Mouse (Mus musculus) erythroblast, embryonic 14.5 days (primary cell): ENCODE measurements around the gene Neurog1. TPM values are rescaled to one million over a fixed set of nuclear protein-coding genes. Genes with fewer than 3 reads are reported as not detected.

ENCODE experiments used
- H3K27me3 ChIP-seq: 2 replicates; pipeline ENCODE4 v1.6.1; 2012; ENCODE audit warnings: inconsistent platforms; ENCODE audit not compliant: control insufficient read depth
- H3K36me3 ChIP-seq: 2 replicates; pipeline ENCODE4 v1.6.1; 2012; ENCODE audit warnings: mild to moderate bottlenecking, inconsistent platforms; ENCODE audit not compliant: control insufficient read depth
- H3K4me1 ChIP-seq: 2 replicates; pipeline ENCODE4 v1.6.1; 2012; ENCODE audit warnings: inconsistent platforms; ENCODE audit not compliant: control insufficient read depth
- H3K4me3 ChIP-seq: replicated peaks from 2 replicates; pipeline ENCODE3; 2012; ENCODE audit warnings: moderate library complexity, mild to moderate bottlenecking, inconsistent platforms
- H3K9me3 ChIP-seq: 2 replicates; pipeline ENCODE4 v1.6.1; 2012; ENCODE audit warnings: low read length, inconsistent platforms, mixed read lengths; ENCODE audit not compliant: control insufficient read depth
- GATA1 ChIP-seq: IDR thresholded peaks from 2 replicates; pipeline ENCODE4 v1.6.1; 2012; ENCODE audit warnings: low read length, inconsistent platforms, mixed read lengths
- TAL1 ChIP-seq: IDR thresholded peaks from 3 replicates; pipeline ENCODE4 v1.6.1; 2012; ENCODE audit warnings: low read length, inconsistent platforms, mixed read lengths
- polyA plus RNA-seq: library from polyadenylated mRNA; stranded (reverse); fragments of >175 nt; gene quantifications from 2 replicates; pipeline ENCODE4 v1.2.3, GENCODE M21; 2012

Gene Neurog1
- polyA plus RNA-seq, 1 experiment, result not detected

- no peak for TF ChIP-seq TAL1
- no peak for TF ChIP-seq GATA1
- Histone ChIP-seq H3K36me3 (no peaks in the 10 kb centered on the region), H3K4me3 (no peak overlapping the region), H3K4me1 (no peaks in the 10 kb centered on the region), H3K27me3 (peaks cover 94% of the 10 kb centered on the region), H3K9me3 (peaks cover 3% of the 10 kb centered on the region; the same call in 1 of the 2 replicates)
Observed at GRCm38 (mm10) chr13:56251176-56251923, 613 bp downstream of the Neurog1 start.

GRCm38 (mm10) chr13:56250551-56251161 is 1.3 kb downstream of the Neurog1 start:
- Histone ChIP-seq H3K36me3 (no peaks in the 10 kb centered on the region), H3K4me3 (no peak overlapping the region), H3K4me1 (no peaks in the 10 kb centered on the region), H3K9me3 (peaks cover 3% of the 10 kb centered on the region; the same call in 1 of the 2 replicates), H3K27me3 (peaks cover 92% of the 10 kb centered on the region)
- TF ChIP-seq TAL1 (no peak), GATA1 (no peak)

- Histone ChIP-seq H3K4me3 (no peak overlapping the region), H3K36me3 (no peaks in the 10 kb centered on the region), H3K9me3 (peaks cover 3% of the 10 kb centered on the region; the same call in 1 of the 2 replicates), H3K4me1 (no peaks in the 10 kb centered on the region), H3K27me3 (peaks cover 84% of the 10 kb centered on the region)
- no peak for TF ChIP-seq TAL1
Observed at GRCm38 (mm10) chr13:56249593-56250341, 2.2 kb downstream of the Neurog1 start.

GRCm38 (mm10) chr13:56243104-56243503 is 8.9 kb downstream of the Neurog1 start:
- peaks cover 6% of the 10 kb centered on the region for H3K9me3 ChIP-seq
- no peaks in the 10 kb centered on the region for H3K4me1 ChIP-seq
- H3K27me3 ChIP-seq, result peaks cover 18% of the 10 kb centered on the region
- no peaks in the 10 kb centered on the region for H3K36me3 ChIP-seq
- TF ChIP-seq TAL1 (no peak), GATA1 (no peak)
- H3K4me3 ChIP-seq, result no peak overlapping the region

- Histone ChIP-seq H3K4me1 (no peaks in the 10 kb centered on the region), H3K9me3 (peaks cover 6% of the 10 kb centered on the region), H3K4me3 (no peak overlapping the region), H3K36me3 (no peaks in the 10 kb centered on the region), H3K27me3 (no peaks in the 10 kb centered on the region; the same call in 1 of the 2 replicates)
- no peak for TF ChIP-seq GATA1
- TF ChIP-seq TAL1, result no peak
Observed at GRCm38 (mm10) chr13:56240012-56240770, 11.8 kb downstream of the Neurog1 start.

GRCm38 (mm10) chr13:56237905-56238304 is 14.1 kb downstream of the Neurog1 start:
- Histone ChIP-seq H3K9me3 (peaks cover 3% of the 10 kb centered on the region; the same call in 1 of the 2 replicates), H3K4me1 (no peaks in the 10 kb centered on the region), H3K36me3 (no peaks in the 10 kb centered on the region), H3K27me3 (no peaks in the 10 kb centered on the region; the same call in 1 of the 2 replicates), H3K4me3 (no peak overlapping the region)
- TF ChIP-seq GATA1 (no peak), TAL1 (no peak)

GRCm38 (mm10) chr13:56236194-56236593 is 15.8 kb downstream of the Neurog1 start:
- no peaks in the 10 kb centered on the region; the same call in 1 of the 2 replicates for H3K27me3 ChIP-seq
- no peak for TF ChIP-seq TAL1
- TF ChIP-seq GATA1, result no peak
- H3K4me3 ChIP-seq, result no peak overlapping the region
- no peaks in the 10 kb centered on the region for H3K4me1 ChIP-seq
- H3K36me3 ChIP-seq, result no peaks in the 10 kb centered on the region
- no peaks in the 10 kb centered on the region for H3K9me3 ChIP-seq

GRCm38 (mm10) chr13:56228790-56229189 is 23.2 kb downstream of the Neurog1 start:
- H3K27me3 ChIP-seq, result peaks cover 37% of the 10 kb centered on the region
- H3K9me3 ChIP-seq, result no peaks in the 10 kb centered on the region
- no peak for TF ChIP-seq TAL1
- TF ChIP-seq GATA1, result no peak
- H3K4me1 ChIP-seq, result no peaks in the 10 kb centered on the region
- H3K4me3 ChIP-seq, result no peak overlapping the region
- no peaks in the 10 kb centered on the region for H3K36me3 ChIP-seq
